Mouse (Mus musculus) liver, embryonic 13.5 days (tissue): Measurements from ENCODE around the gene Nudt14. TPM values are rescaled to one million over a fixed set of nuclear protein-coding genes. Genes with fewer than 3 reads are reported as not detected.

Experiments used
- ATAC-seq: fragments of 200-750 bp; cut with Nextera tagmentation; 2 replicates; pipeline ENCODE4 v1.8.0; 2017; ENCODE audit warnings: low read depth, mild to moderate bottlenecking, moderate number of reproducible peaks, moderate library complexity
- DNase-seq: peaks from one replicate; pipeline ENCODE4 v3.0.0; 2022
- H3K27ac ChIP-seq: fragments of 300-500 bp; sonication (generic); 2 replicates; pipeline ENCODE4 v1.5.1; 2015; ENCODE audit warnings: moderate library complexity, mild to moderate bottlenecking, inconsistent platforms
- H3K27me3 ChIP-seq: fragments of 300-500 bp; sonication (generic); 2 replicates; pipeline ENCODE4 v1.6.1; 2015; ENCODE audit warnings: mild to moderate bottlenecking, inconsistent platforms
- H3K36me3 ChIP-seq: fragments of 300-500 bp; sonication (generic); 2 replicates; pipeline ENCODE4 v1.6.1; 2015; ENCODE audit warnings: mild to moderate bottlenecking, inconsistent platforms
- H3K4me1 ChIP-seq: fragments of 300-500 bp; sonication (generic); replicated peaks from 2 replicates; pipeline ENCODE4 v1.6.1; 2015; ENCODE audit warnings: inconsistent platforms
- H3K4me2 ChIP-seq: fragments of 300-500 bp; sonication (generic); 2 replicates; pipeline ENCODE4 v1.6.1; 2015; ENCODE audit warnings: inconsistent platforms, mild to moderate bottlenecking, moderate library complexity
- H3K4me3 ChIP-seq: fragments of 300-500 bp; sonication (generic); replicated peaks from 2 replicates; pipeline ENCODE4 v1.5.1; 2015; ENCODE audit warnings: mild to moderate bottlenecking, inconsistent platforms
- H3K9ac ChIP-seq: fragments of 300-500 bp; sonication (generic); 2 replicates; pipeline ENCODE4 v1.6.1; 2015; ENCODE audit warnings: mild to moderate bottlenecking, inconsistent platforms
- H3K9me3 ChIP-seq: fragments of 300-500 bp; sonication (generic); replicated peaks from 2 replicates; pipeline ENCODE4 v1.6.1; 2016; ENCODE audit warnings: inconsistent platforms
- WGBS: fragments of 180-500 bp; shearing (Covaris S2); methylation state at CpG from one replicate; pipeline ENCODE4 v1.1.7; 2015; ENCODE audit not compliant: insufficient replicate concordance; 5-methylcytosine and 5-hydroxymethylcytosine counted together
- polyA plus RNA-seq: library from polyadenylated mRNA; unstranded; fragments of >200 nt; fragmentation: Nextera tagmentation; extraction: Ambion mirVana; gene quantifications from 2 replicates; pipeline ENCODE4 v1.2.1, GENCODE M21; 2015

The Nudt14 gene
- polyA plus RNA-seq, 1 experiment from 2014 or later = 15.2 TPM

DNA sequence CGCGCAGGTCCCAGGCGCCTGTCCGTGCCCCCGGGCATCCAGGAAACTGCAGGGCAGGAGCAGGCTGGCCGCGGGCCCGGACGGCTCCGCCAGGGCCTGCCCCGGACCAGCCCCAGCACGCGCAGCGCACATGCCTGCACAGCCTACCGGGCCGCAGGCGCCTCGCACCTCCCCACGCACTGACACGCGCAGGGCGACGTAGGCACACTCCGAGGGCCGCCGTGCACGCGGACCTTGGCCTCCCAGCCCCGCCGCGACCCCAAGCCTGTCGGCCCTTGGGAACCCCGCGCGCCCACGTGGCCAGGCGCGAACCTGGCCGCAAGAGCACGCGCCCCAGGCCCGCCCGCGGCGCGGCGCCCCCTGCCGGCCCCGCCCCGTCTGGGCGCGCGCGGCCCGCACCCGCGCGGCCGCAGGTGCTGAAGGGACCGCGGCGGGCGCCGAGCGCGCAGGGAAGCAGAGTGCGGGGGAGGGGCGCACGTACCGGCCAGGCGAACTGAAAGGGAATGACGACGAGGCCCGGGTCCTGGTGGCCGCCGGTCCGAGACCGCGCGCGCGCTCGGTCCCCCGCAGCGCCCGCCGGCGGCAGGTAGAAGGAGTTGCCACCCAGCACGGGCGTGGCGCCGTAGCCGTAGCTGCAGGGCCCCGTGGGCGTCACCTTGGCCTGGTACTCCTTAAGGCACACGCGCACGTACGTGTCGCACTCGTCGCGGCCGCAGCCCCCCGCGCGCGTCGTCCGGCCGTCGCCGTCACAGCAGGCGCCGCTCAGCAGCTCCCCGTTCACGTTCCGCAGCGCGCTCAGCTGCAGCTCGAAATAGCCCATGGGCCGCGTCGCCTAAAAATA, 13.3 kb downstream of the Nudt14 start:
- H3K27me3 ChIP-seq = peaks cover 80% of the 10 kb centered on the region
- no peak for DNase-seq
- WGBS = 3% methylated on average over 114 of the region's 124 CpGs
- peak overlapping the region; percentile 51 for H3K4me3 ChIP-seq
- no peaks in the 10 kb centered on the region for H3K9me3 ChIP-seq
- no peak overlapping the region for H3K9ac ChIP-seq
- H3K27ac ChIP-seq = no peak overlapping the region
- ATAC-seq = no peak
- peaks cover 22% of the 10 kb centered on the region for H3K4me1 ChIP-seq
- peak overlapping the region; percentile 69 for H3K4me2 ChIP-seq
- H3K36me3 ChIP-seq = no peaks in the 10 kb centered on the region

DNA sequence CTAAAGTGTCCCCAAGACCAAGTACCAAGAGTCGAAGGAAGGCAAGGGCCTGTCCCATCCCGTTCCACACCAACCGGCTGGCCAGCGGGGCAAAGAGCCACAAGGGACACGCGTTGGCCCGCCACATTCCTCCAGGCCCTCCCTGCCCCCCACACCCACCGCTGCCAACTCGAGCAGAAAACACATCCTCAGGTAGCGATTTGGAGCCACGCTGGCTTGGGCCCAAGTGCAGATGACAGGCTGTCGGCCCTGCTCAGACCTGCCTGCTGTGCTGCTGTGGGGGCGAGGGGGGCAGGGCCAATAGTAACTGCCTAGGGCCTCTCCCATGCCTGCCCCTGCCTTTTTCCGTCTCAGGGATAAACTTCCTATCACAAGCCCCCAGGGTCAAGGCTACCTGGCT, 14.7 kb downstream of the Nudt14 start:
- no peak overlapping the region for H3K4me3 ChIP-seq
- ATAC-seq (no peak), DNase-seq (no peak)
- no peak overlapping the region for H3K27ac ChIP-seq
- H3K27me3 ChIP-seq = peaks cover 72% of the 10 kb centered on the region
- 66% methylated on average over 14 of the region's 14 CpGs for WGBS
- H3K9ac ChIP-seq = no peak overlapping the region
- H3K4me1 ChIP-seq = peaks cover 19% of the 10 kb centered on the region
- no peaks in the 10 kb centered on the region for H3K9me3 ChIP-seq
- H3K4me2 ChIP-seq = no peak overlapping the region
- H3K36me3 ChIP-seq = no peaks in the 10 kb centered on the region

DNA sequence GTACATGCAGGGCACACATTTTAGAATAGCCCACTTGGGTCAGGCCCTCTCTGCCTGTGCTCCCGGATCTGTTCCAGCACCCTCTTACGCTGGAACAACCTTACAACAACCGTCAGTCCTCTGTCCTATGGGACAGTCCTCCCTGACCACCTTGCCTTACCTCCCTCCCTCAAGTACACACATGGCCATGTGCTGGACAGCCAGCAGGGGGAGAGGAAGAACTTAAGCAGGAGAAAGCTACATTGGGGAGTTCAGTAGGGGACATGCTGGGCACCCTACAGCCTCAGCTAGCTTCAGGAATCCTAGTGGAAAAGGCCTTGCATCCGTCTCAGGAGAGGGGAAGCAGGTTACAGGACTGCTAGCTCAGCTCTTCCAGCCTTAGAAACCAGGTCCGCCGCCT, 16.0 kb downstream of the Nudt14 start:
- H3K9ac ChIP-seq = no peak overlapping the region
- 72% methylated on average over 6 of the region's 6 CpGs for WGBS
- H3K4me3 ChIP-seq = no peak overlapping the region
- no peak for ATAC-seq
- peaks cover 19% of the 10 kb centered on the region for H3K4me1 ChIP-seq
- peaks cover 59% of the 10 kb centered on the region for H3K27me3 ChIP-seq
- DNase-seq = no peak
- no peak overlapping the region for H3K4me2 ChIP-seq
- no peaks in the 10 kb centered on the region for H3K9me3 ChIP-seq
- H3K36me3 ChIP-seq = no peaks in the 10 kb centered on the region
- no peak overlapping the region for H3K27ac ChIP-seq

DNA sequence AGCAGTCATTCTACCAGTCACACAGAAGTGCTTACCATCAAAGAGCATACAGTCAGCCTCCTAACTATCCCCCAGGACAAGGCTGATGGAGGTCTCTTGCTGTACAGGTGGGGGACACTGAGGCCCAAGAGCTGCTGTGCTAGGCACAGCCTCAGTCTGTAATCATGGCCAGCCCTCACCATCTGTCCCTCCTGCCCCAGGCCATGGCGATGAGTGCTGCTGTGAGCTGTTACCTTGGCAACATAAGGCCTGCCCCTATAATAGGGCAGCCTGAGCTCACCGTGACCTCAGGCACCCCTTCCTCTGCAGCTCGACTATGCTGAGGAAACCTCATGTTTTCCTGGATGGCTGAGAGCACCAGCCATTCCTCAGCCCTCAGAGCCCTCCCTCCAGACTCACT, 19.4 kb downstream of the Nudt14 start:
- Histone ChIP-seq H3K4me2 (no peak overlapping the region), H3K4me1 (0 out of 2 replicates have a peak, but pooled peaks cover 5% of the 10 kb centered on the region), H3K36me3 (no peaks in the 10 kb centered on the region), H3K27ac (no peak overlapping the region), H3K4me3 (no peak overlapping the region), H3K9ac (no peak overlapping the region), H3K9me3 (no peaks in the 10 kb centered on the region), H3K27me3 (peaks cover 25% of the 10 kb centered on the region)
- WGBS = 33% methylated on average over 3 of the region's 3 CpGs
- ATAC-seq (no peak), DNase-seq (no peak)

DNA sequence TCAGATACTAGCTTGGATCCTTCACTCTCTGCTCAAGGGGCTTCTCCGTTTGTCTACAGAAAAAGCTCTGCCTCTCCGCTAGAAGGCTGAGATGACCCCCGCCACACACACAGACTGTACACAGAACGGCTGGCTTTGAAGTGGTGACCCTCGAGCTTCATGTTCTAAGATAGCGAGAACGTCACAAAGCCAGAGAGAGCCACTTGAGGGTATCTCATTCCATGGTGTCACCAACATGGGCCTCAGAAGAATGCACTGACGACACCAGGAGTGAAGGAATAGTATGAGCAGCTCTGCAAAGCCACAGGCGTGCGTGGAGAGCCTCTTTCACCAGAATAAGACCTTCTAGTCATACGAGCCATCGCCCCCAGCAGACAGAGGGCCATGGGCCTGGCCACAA, 20.4 kb downstream of the Nudt14 start:
- Histone ChIP-seq H3K9me3 (no peaks in the 10 kb centered on the region), H3K27ac (no peak overlapping the region), H3K9ac (no peak overlapping the region), H3K4me3 (no peak overlapping the region), H3K4me2 (no peak overlapping the region), H3K27me3 (peaks cover 15% of the 10 kb centered on the region), H3K4me1 (peaks cover 7% of the 10 kb centered on the region; the same call in 1 of the 2 replicates), H3K36me3 (no peaks in the 10 kb centered on the region)
- WGBS = 69% methylated on average over 12 of the region's 12 CpGs
- DNase-seq = no peak
- no peak for ATAC-seq

DNA sequence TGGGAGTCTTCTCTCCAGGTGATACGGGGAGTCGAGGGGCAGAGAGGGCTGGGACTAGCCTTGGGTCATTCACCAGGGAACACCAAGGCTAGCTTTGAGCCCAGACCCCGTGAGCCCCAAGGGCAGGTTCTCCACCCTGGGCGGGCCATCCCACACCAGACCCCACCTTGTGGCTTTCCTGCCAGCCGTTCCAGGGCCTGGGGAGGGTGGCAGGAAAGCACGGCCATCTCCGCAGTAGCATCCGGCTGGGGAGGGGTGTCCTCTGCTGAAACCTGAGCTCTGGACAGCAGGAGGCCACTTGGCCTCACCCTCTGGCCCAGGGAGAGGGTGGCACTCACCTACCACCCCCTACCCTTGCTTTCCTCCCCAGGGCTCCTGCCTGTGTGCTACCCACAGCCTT, 24.0 kb downstream of the Nudt14 start:
- H3K4me1 ChIP-seq = peaks cover 7% of the 10 kb centered on the region; the same call in 1 of the 2 replicates
- no peak overlapping the region for H3K4me3 ChIP-seq
- WGBS = 14% methylated on average over 8 of the region's 8 CpGs
- no peaks in the 10 kb centered on the region for H3K9me3 ChIP-seq
- H3K4me2 ChIP-seq = no peak overlapping the region
- H3K27me3 ChIP-seq = no peaks in the 10 kb centered on the region
- DNase-seq = no peak
- no peak overlapping the region for H3K9ac ChIP-seq
- H3K27ac ChIP-seq = no peak overlapping the region
- no peak for ATAC-seq
- no peaks in the 10 kb centered on the region for H3K36me3 ChIP-seq

DNA sequence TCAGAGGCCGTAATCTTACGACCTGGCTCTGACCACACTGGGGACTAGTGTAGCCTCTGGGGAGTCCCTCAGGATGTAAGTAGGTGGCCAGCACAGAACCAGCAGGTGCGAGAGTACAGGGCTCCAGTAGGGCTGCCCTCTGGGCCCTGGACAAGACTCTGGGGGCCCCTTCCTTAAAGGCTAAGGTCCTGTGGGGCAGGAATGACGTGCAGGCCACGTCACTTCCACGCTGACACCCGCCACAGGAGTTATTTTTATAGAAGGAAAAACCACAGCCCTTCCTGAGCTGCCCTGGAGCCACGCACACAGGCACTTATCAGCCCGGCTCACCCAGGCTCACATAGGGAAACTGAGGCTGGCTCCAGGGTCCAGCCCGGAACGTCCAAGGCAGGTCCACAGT, 24.4 kb downstream of the Nudt14 start:
- Histone ChIP-seq H3K4me1 (peaks cover 7% of the 10 kb centered on the region; the same call in 1 of the 2 replicates), H3K27ac (no peak overlapping the region), H3K27me3 (no peaks in the 10 kb centered on the region), H3K9me3 (no peaks in the 10 kb centered on the region), H3K4me3 (no peak overlapping the region), H3K4me2 (no peak overlapping the region), H3K36me3 (no peaks in the 10 kb centered on the region), H3K9ac (no peak overlapping the region)
- WGBS = 24% methylated on average over 11 of the region's 11 CpGs
- ATAC-seq = no peak; the same call in 1 of the 2 replicates
- no peak for DNase-seq

DNA sequence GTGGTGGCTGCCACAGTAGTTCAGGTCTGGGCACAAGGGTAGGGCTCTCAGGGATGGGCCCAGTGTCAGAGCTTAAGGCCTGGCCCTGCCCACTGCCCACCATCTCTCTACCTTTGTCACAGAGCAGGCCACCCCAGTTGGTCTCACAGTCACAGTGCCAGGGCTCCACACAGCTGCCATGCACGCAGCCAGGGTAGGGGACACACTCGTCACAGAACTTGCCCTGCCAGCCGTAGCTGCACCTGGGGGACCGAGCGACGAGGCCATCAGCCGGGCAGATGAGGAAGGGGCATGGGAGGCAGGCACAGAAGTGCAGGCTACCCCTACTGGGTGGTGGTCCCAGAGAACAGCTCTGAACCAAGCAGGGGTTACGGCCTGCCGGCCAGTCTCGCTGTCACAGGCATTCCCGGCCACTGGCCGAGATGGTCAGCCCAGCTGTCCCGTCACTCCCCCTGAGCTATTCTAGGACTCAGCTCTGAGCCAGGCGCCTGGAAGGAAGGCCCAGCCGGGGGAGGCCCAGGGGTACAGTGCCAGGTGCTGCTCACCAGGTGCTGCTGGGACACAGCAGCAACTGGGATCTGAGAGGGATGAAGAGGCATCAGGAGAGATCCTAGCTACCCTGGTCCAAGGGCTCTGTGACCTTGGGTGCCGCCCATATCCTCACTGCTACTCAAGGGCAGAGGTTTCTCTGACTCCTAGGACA, 25.1 kb downstream of the Nudt14 start:
- Histone ChIP-seq H3K27ac (no peak overlapping the region), H3K4me2 (no peak overlapping the region), H3K4me3 (no peak overlapping the region), H3K27me3 (no peaks in the 10 kb centered on the region), H3K36me3 (no peaks in the 10 kb centered on the region), H3K4me1 (peaks cover 7% of the 10 kb centered on the region; the same call in 1 of the 2 replicates), H3K9me3 (no peaks in the 10 kb centered on the region), H3K9ac (no peak overlapping the region)
- WGBS = 79% methylated on average over 16 of the region's 16 CpGs
- DNase-seq (no peak), ATAC-seq (no peak)

DNA sequence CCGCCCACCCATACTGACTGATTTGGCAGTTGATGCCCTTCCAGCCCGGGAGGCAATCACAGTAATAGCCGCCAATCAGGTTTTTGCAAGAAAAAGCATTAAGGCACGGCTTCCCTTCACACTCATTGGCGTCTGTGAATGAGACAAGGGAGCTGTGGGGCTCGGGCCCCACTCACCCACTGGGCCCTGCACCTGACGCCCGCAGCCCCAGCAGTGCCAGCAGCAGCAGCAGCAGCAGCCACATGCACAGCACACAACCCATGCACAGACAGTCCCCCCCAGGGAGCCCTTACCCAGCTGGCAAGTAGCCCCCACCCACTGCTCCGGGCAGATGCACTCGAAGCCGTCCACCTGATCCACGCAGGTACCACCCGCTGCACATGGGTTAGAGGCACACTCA, 26.3 kb downstream of the Nudt14 start:
- no peak for ATAC-seq
- H3K9ac ChIP-seq = no peak overlapping the region
- H3K4me2 ChIP-seq = no peak overlapping the region
- 78% methylated on average over 13 of the region's 13 CpGs for WGBS
- H3K4me1 ChIP-seq = peaks cover 7% of the 10 kb centered on the region; the same call in 1 of the 2 replicates
- no peaks in the 10 kb centered on the region for H3K9me3 ChIP-seq
- H3K27me3 ChIP-seq = no peaks in the 10 kb centered on the region
- H3K27ac ChIP-seq = no peak overlapping the region
- DNase-seq = no peak
- H3K36me3 ChIP-seq = no peaks in the 10 kb centered on the region
- no peak overlapping the region for H3K4me3 ChIP-seq

DNA sequence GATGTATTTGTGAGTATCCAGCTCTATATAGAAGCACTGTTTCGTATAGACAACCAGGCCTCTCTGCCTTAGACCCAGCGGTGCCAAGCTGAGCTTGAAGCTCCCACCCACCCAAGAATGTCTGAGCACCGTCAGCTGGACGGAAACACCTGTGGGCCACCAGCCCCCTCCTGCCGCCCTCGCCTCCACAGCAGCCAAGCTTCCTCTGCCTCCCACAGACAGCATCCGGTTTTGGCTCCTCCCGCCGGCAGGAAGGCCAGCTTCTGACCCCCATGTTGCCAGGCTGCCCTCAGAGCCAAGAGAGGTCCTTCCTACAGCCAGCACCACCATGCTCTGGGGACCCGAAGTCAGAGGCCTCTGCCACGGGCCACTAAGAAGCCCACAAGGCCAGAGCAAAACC, 27.4 kb downstream of the Nudt14 start:
- ATAC-seq (no peak), DNase-seq (no peak)
- Histone ChIP-seq H3K9ac (no peak overlapping the region), H3K27ac (no peak overlapping the region), H3K27me3 (no peaks in the 10 kb centered on the region), H3K4me3 (no peak overlapping the region), H3K4me2 (no peak overlapping the region), H3K36me3 (no peaks in the 10 kb centered on the region), H3K9me3 (no peaks in the 10 kb centered on the region), H3K4me1 (peaks cover 8% of the 10 kb centered on the region; the same call in 1 of the 2 replicates)
- WGBS = 65% methylated on average over 11 of the region's 11 CpGs

DNA sequence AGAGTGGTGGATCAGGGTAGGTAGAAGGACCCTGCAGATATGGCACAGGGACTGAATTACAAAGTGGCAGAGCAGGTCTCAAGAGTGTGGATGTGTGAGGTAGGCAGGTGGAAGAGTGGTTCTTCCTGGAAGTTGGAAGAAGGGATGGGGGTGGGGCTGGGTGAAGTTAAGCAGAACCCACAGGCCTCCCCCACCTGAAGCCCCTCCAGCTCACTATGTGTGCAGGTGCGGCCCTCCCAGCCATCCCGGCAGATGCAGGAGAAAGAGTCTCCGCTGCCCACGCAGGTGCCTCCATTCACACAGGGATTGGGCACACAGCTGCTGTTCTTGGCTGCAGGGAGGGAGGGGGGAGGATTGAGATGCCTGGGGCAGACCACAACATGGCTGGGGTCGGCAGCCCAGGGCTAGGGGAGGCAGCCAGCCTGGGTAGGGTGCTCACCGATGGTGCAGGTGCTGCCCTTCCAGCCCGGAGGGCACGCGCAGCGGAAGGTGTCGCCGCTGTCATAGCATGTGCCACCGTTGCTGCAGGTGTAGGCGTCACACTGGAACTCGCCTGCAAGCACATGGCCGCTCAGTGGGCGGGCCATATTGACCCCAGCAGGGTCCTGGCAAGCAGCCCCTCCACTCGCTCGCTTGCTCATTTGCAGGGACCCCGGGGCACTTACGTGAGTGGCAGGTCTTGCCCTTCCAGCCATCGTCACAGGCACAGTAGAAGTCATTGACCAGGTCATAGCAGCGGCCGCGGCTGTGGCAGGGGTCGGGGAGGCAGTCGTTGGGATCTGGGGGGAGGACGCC, 28.8 kb downstream of the Nudt14 start:
- Histone ChIP-seq H3K9me3 (no peaks in the 10 kb centered on the region), H3K9ac (no peak overlapping the region), H3K4me3 (no peak overlapping the region), H3K4me2 (no peak overlapping the region), H3K27ac (no peak overlapping the region), H3K27me3 (no peaks in the 10 kb centered on the region), H3K36me3 (no peaks in the 10 kb centered on the region), H3K4me1 (peaks cover 8% of the 10 kb centered on the region; the same call in 1 of the 2 replicates)
- 80% methylated on average over 28 of the region's 28 CpGs for WGBS
- DNase-seq (no peak), ATAC-seq (no peak)
